Mouse (Mus musculus) E14TG2a.4 (cell line): ENCODE data around the gene Vegfa.

Source experiments
- H3K27me3 ChIP-seq: 2 replicates; pipeline ENCODE4 v1.6.1; 2014; ENCODE audit warnings: low read length, control low read depth; ENCODE audit not compliant: insufficient read depth
- H3K36me3 ChIP-seq: 2 replicates; pipeline ENCODE4 v1.6.1; 2014; ENCODE audit warnings: low read length, control low read depth; ENCODE audit not compliant: insufficient read depth
- H3K4me1 ChIP-seq: replicated peaks from 2 replicates; pipeline ENCODE4 v1.6.1; 2014; ENCODE audit warnings: low read depth, low read length, control low read depth
- H3K4me3 ChIP-seq: replicated peaks from 2 replicates; pipeline ENCODE4 v1.5.1; 2014; ENCODE audit warnings: mild to moderate bottlenecking, low read length
- H3K9me3 ChIP-seq: 2 replicates; pipeline ENCODE4 v1.6.1; 2014; ENCODE audit warnings: low read length, control low read depth
- CTCF ChIP-seq: conservative IDR thresholded peaks from 2 replicates; pipeline ENCODE4 v1.5.1; 2014; ENCODE audit warnings: low read length
- NANOG ChIP-seq: IDR thresholded peaks from 2 replicates; pipeline ENCODE4 v1.6.1; 2014; ENCODE audit warnings: borderline replicate concordance, low read length, mixed read lengths
- POU5F1 ChIP-seq: IDR thresholded peaks from 2 replicates; pipeline ENCODE4 v1.6.1; 2014; ENCODE audit warnings: low read length, borderline replicate concordance

Vegfa gene

GRCm38 (mm10) chr17:46027066-46027917 lies 4.9 kb downstream of the Vegfa start:
- peaks cover 67% of the 10 kb centered on the region for H3K4me1 ChIP-seq
- H3K27me3 ChIP-seq: peaks cover 35% of the 10 kb centered on the region
- H3K4me3 ChIP-seq: peak overlapping the region; percentile 60
- peaks cover 46% of the 10 kb centered on the region for H3K36me3 ChIP-seq
- TF ChIP-seq NANOG (no peak), CTCF (peak; percentile 77)
- no peaks in the 10 kb centered on the region for H3K9me3 ChIP-seq

- Histone ChIP-seq H3K9me3 (no peaks in the 10 kb centered on the region), H3K4me1 (peaks cover 65% of the 10 kb centered on the region), H3K36me3 (peaks cover 58% of the 10 kb centered on the region), H3K4me3 (no peak overlapping the region), H3K27me3 (peaks cover 25% of the 10 kb centered on the region)
- no peak for TF ChIP-seq NANOG
- no peak for TF ChIP-seq POU5F1
- TF ChIP-seq CTCF: no peak
Measured at GRCm38 (mm10) chr17:46025927-46026668, 6.1 kb downstream of the Vegfa start.

- H3K4me1 ChIP-seq: peaks cover 64% of the 10 kb centered on the region
- no peak overlapping the region for H3K4me3 ChIP-seq
- H3K9me3 ChIP-seq: no peaks in the 10 kb centered on the region
- H3K27me3 ChIP-seq: peaks cover 18% of the 10 kb centered on the region
- H3K36me3 ChIP-seq: peaks cover 67% of the 10 kb centered on the region
- TF ChIP-seq CTCF: no peak
- no peak for TF ChIP-seq NANOG
- TF ChIP-seq POU5F1: no peak
Measured at GRCm38 (mm10) chr17:46025207-46025606, 7.0 kb downstream of the Vegfa start.

- TF ChIP-seq CTCF (no peak), NANOG (no peak), POU5F1 (no peak)
- H3K4me3 ChIP-seq: no peak overlapping the region
- peaks cover 77% of the 10 kb centered on the region for H3K36me3 ChIP-seq
- H3K27me3 ChIP-seq: peaks cover 8% of the 10 kb centered on the region
- peaks cover 56% of the 10 kb centered on the region for H3K4me1 ChIP-seq
- no peaks in the 10 kb centered on the region for H3K9me3 ChIP-seq
Measured at GRCm38 (mm10) chr17:46024192-46024591, 8.0 kb downstream of the Vegfa start.

GRCm38 (mm10) chr17:46023572-46023971 lies 8.6 kb downstream of the Vegfa start:
- no peaks in the 10 kb centered on the region for H3K9me3 ChIP-seq
- H3K36me3 ChIP-seq: peaks cover 84% of the 10 kb centered on the region
- peaks cover 56% of the 10 kb centered on the region for H3K4me1 ChIP-seq
- TF ChIP-seq POU5F1: no peak
- no peak for TF ChIP-seq CTCF
- TF ChIP-seq NANOG: no peak
- H3K27me3 ChIP-seq: 0 out of 2 replicates have a peak, but pooled peaks cover 2% of the 10 kb centered on the region
- H3K4me3 ChIP-seq: no peak overlapping the region

- TF ChIP-seq NANOG (no peak), CTCF (no peak), POU5F1 (no peak)
- no peaks in the 10 kb centered on the region for H3K27me3 ChIP-seq
- H3K4me1 ChIP-seq: peaks cover 53% of the 10 kb centered on the region
Measured at GRCm38 (mm10) chr17:46022934-46023333, 9.2 kb downstream of the Vegfa start.

GRCm38 (mm10) chr17:46022427-46022826 lies 9.7 kb downstream of the Vegfa start:
- TF ChIP-seq CTCF: no peak
- peaks cover 51% of the 10 kb centered on the region for H3K4me1 ChIP-seq
- no peaks in the 10 kb centered on the region for H3K27me3 ChIP-seq
- H3K9me3 ChIP-seq: no peaks in the 10 kb centered on the region
- peaks cover 95% of the 10 kb centered on the region for H3K36me3 ChIP-seq
- H3K4me3 ChIP-seq: no peak overlapping the region

More at GRCm38 (mm10) chr17:46022934-46023333, 9.2 kb downstream of the Vegfa start:
- Histone ChIP-seq H3K4me3 (no peak overlapping the region), H3K36me3 (peaks cover 90% of the 10 kb centered on the region), H3K9me3 (no peaks in the 10 kb centered on the region)

GRCm38 (mm10) chr17:46021760-46022159 lies 10.4 kb downstream of the Vegfa start:
- Histone ChIP-seq H3K36me3 (peaks cover 95% of the 10 kb centered on the region), H3K9me3 (no peaks in the 10 kb centered on the region), H3K4me3 (no peak overlapping the region), H3K4me1 (peaks cover 45% of the 10 kb centered on the region), H3K27me3 (no peaks in the 10 kb centered on the region)
- no peak for TF ChIP-seq POU5F1
- no peak for TF ChIP-seq CTCF
- TF ChIP-seq NANOG: no peak
